Mouse (Mus musculus): ENCODE results near the gene Rabl6. TPM values are rescaled to one million over a fixed set of nuclear protein-coding genes. Genes with fewer than 3 reads are reported as not detected.
A peak's percentile ranks its signal among the peaks of the same experiment; 100 is the strongest.
"Not testable (repeated sequence)": the region's sequence is repeated elsewhere in the genome, so short reads cannot be mapped to it uniquely, and the experiment has no call there.

Gene Rabl6
- polyA plus RNA-seq, 1 experiment, result 63.2 TPM

DNA sequence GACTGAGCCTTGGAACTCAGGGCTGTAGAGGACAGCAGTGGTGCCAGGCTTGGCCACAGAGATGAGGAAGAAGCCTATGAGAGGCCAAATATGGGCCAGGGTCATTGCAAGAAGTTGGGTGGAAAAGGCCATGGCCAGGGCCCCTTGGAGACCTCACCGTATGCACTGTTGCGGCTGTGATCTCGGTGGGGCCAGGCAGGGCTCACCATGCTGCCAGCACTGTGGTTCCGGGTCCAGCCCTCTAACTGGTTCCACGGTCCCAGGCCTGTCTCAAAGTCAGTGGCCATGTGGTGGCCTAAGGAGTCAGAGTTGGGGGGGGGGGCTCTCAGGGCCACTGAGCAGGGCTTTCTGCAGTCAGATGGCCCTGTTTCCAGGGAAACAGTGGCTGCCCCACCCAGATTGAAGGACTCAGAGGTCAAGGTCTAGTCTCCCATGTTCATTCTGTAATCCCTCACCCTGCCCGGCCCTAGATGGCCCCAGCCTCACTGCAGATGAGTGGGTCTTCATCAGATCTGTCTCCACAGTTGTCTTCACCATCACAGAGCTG is 39.8 kb downstream of the Rabl6 start:
- TF ChIP-seq POLR2A (IDR thresholded peaks at IDR 0.05; ENCODE audit: low read depth, low read length), result no peak
- no peak for TF ChIP-seq CTCF (IDR thresholded peaks at IDR 0.05; ENCODE audit: borderline replicate concordance, insufficient read depth, low read length)

DNA sequence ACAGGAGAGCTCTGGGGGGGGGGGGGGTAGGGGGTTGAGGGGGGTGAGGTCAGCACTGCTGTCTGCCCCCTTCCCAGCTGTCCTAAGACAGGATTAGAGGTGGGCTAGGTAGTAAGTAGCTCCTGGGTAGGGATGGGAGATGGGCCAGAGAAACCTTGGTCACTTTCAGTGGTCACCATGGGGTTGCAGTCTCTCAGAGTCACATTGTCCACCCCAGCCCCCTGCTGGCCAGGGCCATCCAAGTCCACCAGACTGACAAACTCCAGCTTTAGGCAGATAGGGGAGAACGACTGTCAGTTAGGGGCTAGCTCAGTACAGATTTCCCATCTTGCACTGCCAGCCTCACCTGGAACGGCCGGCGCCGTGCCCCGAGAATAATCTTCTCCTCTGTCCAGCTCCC is 41.8 kb downstream of the Rabl6 start:
- no peak overlapping the region for H3K4me3 ChIP-seq (ENCODE audit: insufficient read depth, low read length)
- no peaks in the 10 kb centered on the region for H3K4me1 ChIP-seq (ENCODE audit: control insufficient read depth, insufficient read depth, low read length)
- H3K27ac ChIP-seq (ENCODE audit: insufficient read depth, low read length), result no peak overlapping the region
- TF ChIP-seq CTCF (IDR thresholded peaks at IDR 0.05; ENCODE audit: borderline replicate concordance, insufficient read depth, low read length) (peak; percentile 45; the same call in 1 of the 2 replicates), POLR2A (IDR thresholded peaks at IDR 0.05; ENCODE audit: low read depth, low read length) (no peak)

More for the DNA sequence above, 39.8 kb downstream of the Rabl6 start:
- Histone ChIP-seq H3K4me3 (ENCODE audit: insufficient read depth, low read length) (no peak overlapping the region), H3K4me1 (ENCODE audit: control insufficient read depth, insufficient read depth, low read length) (no peaks in the 10 kb centered on the region), H3K27ac (ENCODE audit: insufficient read depth, low read length) (no peak overlapping the region)

DNA sequence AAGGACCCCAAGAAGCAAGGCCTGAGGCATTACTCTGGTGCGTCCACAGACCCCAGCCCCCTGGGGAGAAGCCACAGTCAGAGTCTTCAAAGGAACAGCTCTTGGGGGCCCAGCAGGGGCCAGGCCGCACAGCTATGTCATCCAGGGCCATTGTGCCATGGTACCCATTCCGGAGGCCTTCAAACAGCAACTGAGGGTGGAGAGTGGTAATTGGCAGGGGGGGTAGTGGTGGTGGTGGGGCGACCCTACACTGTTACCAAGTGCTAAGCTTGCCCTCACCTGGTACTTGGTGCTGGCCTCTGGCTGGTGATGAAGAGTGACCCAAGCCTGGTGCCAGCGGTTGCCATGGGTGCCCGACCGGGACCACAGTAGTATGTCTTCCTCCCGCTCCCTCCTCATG is 42.6 kb downstream of the Rabl6 start:
- Histone ChIP-seq H3K4me3 (ENCODE audit: insufficient read depth, low read length) (no peak overlapping the region), H3K27ac (ENCODE audit: insufficient read depth, low read length) (no peak overlapping the region), H3K4me1 (ENCODE audit: control insufficient read depth, insufficient read depth, low read length) (no peaks in the 10 kb centered on the region)
- TF ChIP-seq CTCF (IDR thresholded peaks at IDR 0.05; ENCODE audit: borderline replicate concordance, insufficient read depth, low read length), result no peak
- no peak for TF ChIP-seq POLR2A (IDR thresholded peaks at IDR 0.05; ENCODE audit: low read depth, low read length)

DNA sequence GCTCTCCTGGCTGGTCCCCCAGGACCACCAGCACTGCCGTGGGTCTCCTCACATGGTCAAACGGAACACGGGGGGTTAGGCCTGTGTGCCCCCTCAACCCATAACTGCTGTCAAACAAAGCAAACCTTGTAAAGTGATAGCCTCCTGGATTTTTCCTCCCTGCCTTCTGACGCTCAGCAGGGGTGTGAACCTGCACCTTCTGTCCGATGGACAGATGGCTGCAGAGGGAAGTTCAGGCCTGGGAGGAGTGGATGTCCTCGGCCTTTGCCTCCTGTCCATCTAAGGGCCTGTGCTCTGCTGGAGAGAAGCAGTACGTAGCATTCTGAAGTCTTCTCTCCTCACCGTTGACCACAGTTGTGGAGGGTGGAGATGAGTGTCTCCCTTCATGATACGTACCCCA is 46.4 kb downstream of the Rabl6 start:
- H3K4me3 ChIP-seq (ENCODE audit: insufficient read depth, low read length), result no peak overlapping the region
- TF ChIP-seq CTCF (IDR thresholded peaks at IDR 0.05; ENCODE audit: borderline replicate concordance, insufficient read depth, low read length) (no peak), POLR2A (IDR thresholded peaks at IDR 0.05; ENCODE audit: low read depth, low read length) (no peak)
- peaks cover 3% of the 10 kb centered on the region; the same call in 1 of the 2 replicates for H3K4me1 ChIP-seq (ENCODE audit: control insufficient read depth, insufficient read depth, low read length)
- H3K27ac ChIP-seq (ENCODE audit: insufficient read depth, low read length), result no peak overlapping the region

DNA sequence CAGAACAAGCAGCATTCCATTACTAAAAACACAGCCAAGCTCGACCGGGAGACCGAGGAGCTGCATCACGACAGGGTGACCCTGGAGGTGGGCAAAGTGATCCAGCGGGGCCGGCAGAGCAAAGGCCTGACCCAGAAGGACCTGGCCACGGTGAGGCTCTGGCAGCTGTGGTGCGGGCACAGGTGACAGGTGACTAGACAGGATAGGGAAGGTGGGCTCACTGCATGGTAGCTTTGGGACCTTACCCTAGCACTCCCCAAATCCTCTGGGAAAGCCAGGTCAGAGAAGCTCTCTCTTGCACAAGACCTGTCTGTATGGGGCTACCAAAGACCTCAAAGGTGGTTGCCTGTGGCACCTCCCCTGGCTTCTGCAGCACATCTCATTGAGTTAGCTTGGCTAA is 47.8 kb downstream of the Rabl6 start:
- no peak overlapping the region for H3K4me3 ChIP-seq (ENCODE audit: insufficient read depth, low read length)
- H3K27ac ChIP-seq (ENCODE audit: insufficient read depth, low read length), result no peak overlapping the region
- H3K4me1 ChIP-seq (ENCODE audit: control insufficient read depth, insufficient read depth, low read length), result peaks cover 3% of the 10 kb centered on the region; the same call in 1 of the 2 replicates
- TF ChIP-seq CTCF (IDR thresholded peaks at IDR 0.05; ENCODE audit: borderline replicate concordance, insufficient read depth, low read length), result no peak
- no peak for TF ChIP-seq POLR2A (IDR thresholded peaks at IDR 0.05; ENCODE audit: low read depth, low read length)

DNA sequence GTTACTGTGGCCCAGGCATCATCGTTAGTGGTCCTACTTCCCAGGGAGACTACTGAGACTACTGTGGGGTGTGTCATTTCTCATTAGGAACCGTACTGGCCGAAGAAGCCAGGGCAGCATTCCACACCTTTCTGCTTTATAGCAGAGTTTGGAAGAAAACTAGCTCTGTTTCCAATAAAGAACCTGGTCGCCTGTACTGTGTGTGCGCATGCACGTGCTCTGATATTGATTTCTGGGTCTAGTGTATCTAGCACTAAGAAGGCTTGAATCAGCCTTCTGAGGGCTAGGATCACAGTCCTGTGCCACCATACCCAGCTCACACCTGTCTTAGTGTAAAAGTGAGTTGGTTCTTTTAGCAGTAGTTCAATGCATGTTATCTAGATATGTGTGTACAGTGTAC is 49.5 kb downstream of the Rabl6 start:
- TF ChIP-seq CTCF (IDR thresholded peaks at IDR 0.05; ENCODE audit: borderline replicate concordance, insufficient read depth, low read length) (no peak), POLR2A (IDR thresholded peaks at IDR 0.05; ENCODE audit: low read depth, low read length) (no peak)
- Histone ChIP-seq H3K4me1 (ENCODE audit: control insufficient read depth, insufficient read depth, low read length) (peaks cover 3% of the 10 kb centered on the region; the same call in 1 of the 2 replicates), H3K27ac (ENCODE audit: insufficient read depth, low read length) (no peak overlapping the region), H3K4me3 (ENCODE audit: insufficient read depth, low read length) (peak overlapping the region; percentile 84)

DNA sequence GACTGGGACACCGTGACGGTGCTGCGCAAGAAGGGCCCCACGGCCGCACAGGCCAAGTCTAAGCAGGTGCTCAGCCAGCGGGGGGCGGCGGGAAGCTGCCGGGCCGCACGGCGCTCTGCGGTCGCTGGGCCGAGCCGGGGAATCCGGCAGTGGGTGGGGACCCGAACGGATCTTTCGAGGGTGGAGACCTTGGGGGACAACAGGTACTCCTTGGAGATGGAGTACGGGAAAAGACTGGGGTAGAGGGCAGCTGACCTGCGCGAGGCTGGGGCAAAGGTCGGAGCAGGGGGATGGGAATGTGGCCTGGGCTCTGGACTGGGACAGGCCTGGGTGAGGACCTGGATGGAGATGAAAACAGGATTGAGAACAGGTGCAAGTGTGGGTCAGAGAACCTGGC is 50.4 kb downstream of the Rabl6 start:
- H3K4me1 ChIP-seq (ENCODE audit: control insufficient read depth, insufficient read depth, low read length), result peaks cover 3% of the 10 kb centered on the region; the same call in 1 of the 2 replicates
- H3K4me3 ChIP-seq (ENCODE audit: insufficient read depth, low read length), result peak overlapping the region; percentile 84
- TF ChIP-seq CTCF (IDR thresholded peaks at IDR 0.05; ENCODE audit: borderline replicate concordance, insufficient read depth, low read length) (no peak), POLR2A (IDR thresholded peaks at IDR 0.05; ENCODE audit: low read depth, low read length) (no peak)
- no peak overlapping the region for H3K27ac ChIP-seq (ENCODE audit: insufficient read depth, low read length)

DNA sequence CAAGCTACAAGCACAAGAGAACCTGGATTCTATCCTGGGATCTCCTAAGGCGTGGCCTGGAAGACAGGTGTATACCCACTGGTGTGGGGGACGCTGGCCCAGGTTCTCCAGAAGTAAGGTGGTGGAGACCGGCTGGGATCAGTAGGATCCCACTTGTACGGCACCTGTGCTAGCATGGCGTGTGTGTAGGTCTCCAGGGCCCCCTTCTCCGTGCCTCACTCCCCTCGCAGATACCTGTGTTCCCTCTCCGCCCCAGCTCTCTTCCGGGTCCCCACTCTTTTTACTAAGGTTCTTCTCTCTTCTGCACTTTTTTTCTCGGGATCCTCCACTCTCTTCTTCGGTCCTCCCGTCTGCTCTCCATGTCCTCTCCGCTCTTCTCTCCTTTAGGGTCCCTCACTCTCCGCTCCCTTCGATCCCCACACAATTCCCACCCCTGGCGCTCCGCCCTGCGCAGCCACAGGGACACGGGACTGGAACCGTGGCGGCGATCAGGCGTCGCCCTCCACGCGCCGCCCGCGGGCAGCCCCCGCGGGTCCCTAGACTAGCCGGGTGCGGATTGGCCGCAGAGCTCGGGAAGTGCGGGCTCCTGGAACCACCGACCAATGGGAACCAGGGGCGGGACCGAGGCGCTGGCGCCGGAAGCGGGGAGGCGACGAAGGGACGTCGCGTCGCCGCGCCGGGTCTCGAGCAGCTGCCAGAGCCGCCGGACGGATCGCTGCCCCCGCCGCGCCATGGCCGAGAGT is 50.9 kb downstream of the Rabl6 start, which contains the start of gene Edf1:
TSS of gene Edf1 (plus strand) at position 627 of the 743 bp plus-strand sequence.
- TF ChIP-seq POLR2A (IDR thresholded peaks at IDR 0.05; ENCODE audit: low read depth, low read length) (peak; percentile 87), CTCF (IDR thresholded peaks at IDR 0.05; ENCODE audit: borderline replicate concordance, insufficient read depth, low read length) (no peak)

DNA sequence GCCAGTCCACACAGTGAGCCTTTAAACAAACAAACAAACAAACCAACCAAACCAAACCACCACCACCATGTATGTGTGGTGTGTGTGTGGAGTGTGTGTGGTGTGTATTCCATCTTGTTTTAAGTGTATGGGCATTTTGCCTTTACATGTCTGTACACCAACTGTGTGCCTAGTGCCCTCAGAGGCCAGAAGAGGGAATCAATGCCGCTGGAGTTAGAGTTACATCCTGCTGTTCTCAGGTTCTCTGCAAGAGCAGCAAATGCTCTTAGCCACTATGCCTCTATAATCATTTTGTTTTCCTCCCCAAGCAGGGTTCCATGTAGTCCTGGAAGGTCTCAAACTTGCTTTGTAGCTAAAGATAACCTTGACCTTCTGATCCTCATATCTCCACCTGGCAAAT is 52.0 kb downstream of the Rabl6 start:
- H3K27ac ChIP-seq (ENCODE audit: insufficient read depth, low read length), result no peak overlapping the region
- peaks cover 3% of the 10 kb centered on the region; the same call in 1 of the 2 replicates for H3K4me1 ChIP-seq (ENCODE audit: control insufficient read depth, insufficient read depth, low read length)
- TF ChIP-seq POLR2A (IDR thresholded peaks at IDR 0.05; ENCODE audit: low read depth, low read length) (no peak), CTCF (IDR thresholded peaks at IDR 0.05; ENCODE audit: borderline replicate concordance, insufficient read depth, low read length) (no peak)
- H3K4me3 ChIP-seq (ENCODE audit: insufficient read depth, low read length), result no peak overlapping the region

More for the DNA sequence above, 50.9 kb downstream of the Rabl6 start, which contains the start of gene Edf1:
- H3K27ac ChIP-seq (ENCODE audit: insufficient read depth, low read length), result no peak within 1 kb of the TSS
- H3K4me1 ChIP-seq (ENCODE audit: control insufficient read depth, insufficient read depth, low read length), result peaks cover 3% of the 10 kb centered on the region; the same call in 1 of the 2 replicates
- H3K4me3 ChIP-seq (ENCODE audit: insufficient read depth, low read length), result peak within 1 kb of the TSS; percentile 84

DNA sequence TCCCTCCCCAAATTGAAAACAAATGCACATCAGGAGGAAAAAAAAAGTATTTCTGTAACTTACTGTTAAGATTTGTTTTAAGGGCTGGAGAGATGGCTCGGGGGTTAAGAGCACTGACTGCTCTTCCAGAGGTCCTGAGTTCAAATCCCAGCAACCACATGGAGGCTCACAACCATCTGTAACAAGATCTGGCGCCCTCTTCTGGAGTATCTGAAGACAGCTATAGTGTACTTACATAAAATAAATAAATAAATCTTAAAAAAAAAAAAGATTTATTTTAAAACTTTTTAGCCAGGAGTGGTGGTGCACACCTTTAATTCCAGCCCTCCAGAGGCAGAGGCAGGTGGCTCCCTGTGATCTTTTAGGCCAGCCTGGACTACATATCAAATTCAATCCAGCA is 52.8 kb downstream of the Rabl6 start:
- not testable (repeated sequence) for H3K4me3 ChIP-seq (ENCODE audit: insufficient read depth, low read length); H3K4me1 ChIP-seq (ENCODE audit: control insufficient read depth, insufficient read depth, low read length); H3K27ac ChIP-seq (ENCODE audit: insufficient read depth, low read length)

DNA sequence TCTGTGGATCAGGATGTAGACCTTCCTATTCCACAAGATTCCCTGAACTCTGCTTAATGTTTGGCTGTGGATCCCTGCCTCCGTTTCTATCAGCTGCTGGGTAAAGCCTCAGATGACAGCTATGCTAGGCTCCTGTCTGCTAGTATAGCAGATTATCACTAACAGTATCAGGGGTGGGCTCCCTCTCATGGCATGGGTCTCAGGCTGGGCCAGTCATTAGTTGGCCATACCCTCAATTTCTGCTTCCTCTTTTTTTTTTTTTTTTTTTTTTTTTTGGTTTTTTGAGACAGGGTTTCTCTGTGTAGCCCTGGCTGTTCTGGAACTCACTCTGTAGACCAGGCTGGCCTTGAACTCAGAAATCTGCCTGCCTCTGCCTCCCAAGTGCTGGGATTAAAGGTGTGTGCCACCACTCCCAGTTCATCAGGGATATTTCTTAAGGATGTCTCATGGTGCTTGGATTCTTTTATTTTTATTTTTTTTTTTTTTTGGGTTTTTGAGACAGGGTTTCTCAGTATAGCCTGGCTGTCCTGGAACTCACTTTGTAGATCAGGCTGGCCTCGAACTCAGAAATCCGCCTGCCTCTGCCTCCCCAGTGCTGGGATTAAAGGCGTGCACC is 55.0 kb downstream of the Rabl6 start:
- H3K4me3 ChIP-seq (ENCODE audit: insufficient read depth, low read length); H3K4me1 ChIP-seq (ENCODE audit: control insufficient read depth, insufficient read depth, low read length); H3K27ac ChIP-seq (ENCODE audit: insufficient read depth, low read length): not testable (repeated sequence)
